8 mouse cellular contexts compared by ENCODE assay signal in genomic region chr16:31066344-31067098, GRCm38 (mm10). TPM values are rescaled to one million over a fixed set of nuclear protein-coding genes. Genes with fewer than 3 reads are reported as not detected.
DNase-seq lines count a peak whose midpoint lies in the region; ATAC-seq and TF ChIP-seq lines count a peak whose summit lies in the region.

No protein-coding gene starts in this region.

- H3K36me3 ChIP-seq in embryonic facial prominence, embryonic 13.5 days: no peaks in the 10 kb centered on the region
- no peaks in the 10 kb centered on the region; the same call in 1 of the 2 replicates for H3K36me3 ChIP-seq in intestine, postnatal 0 days (ENCODE audit: control insufficient read depth, insufficient read depth)
- H3K36me3 ChIP-seq in lung, embryonic 14.5 days (ENCODE audit: insufficient read depth): no peaks in the 10 kb centered on the region
- no peaks in the 10 kb centered on the region for H3K36me3 ChIP-seq in midbrain, embryonic 13.5 days

- H3K27ac ChIP-seq in layer of hippocampus, adult 2 months: peak overlapping the region; percentile 67
- H3K27ac ChIP-seq in embryonic facial prominence, embryonic 13.5 days: peak overlapping the region; percentile 48
- peak overlapping the region; percentile 57; the same call in 1 of the 2 replicates for H3K27ac ChIP-seq in intestine, postnatal 0 days (ENCODE audit: low read depth, low read length)
- peak overlapping the region; percentile 70 for H3K27ac ChIP-seq in lung, embryonic 14.5 days (ENCODE audit: low read depth)
- H3K27ac ChIP-seq in midbrain, embryonic 13.5 days: no peak overlapping the region

- no peak for ATAC-seq in embryonic facial prominence, embryonic 13.5 days (ENCODE audit: insufficient number of reproducible peaks, insufficient read depth, low FRiP score, low TSS enrichment, low read depth)
- ATAC-seq in intestine, postnatal 0 days: peak; percentile 39
- ATAC-seq in lung, embryonic 14.5 days (ENCODE audit: insufficient read depth): peak; percentile 24; the same call in 1 of the 2 replicates
- no peak for ATAC-seq in midbrain, embryonic 13.5 days

- no peak for TF ChIP-seq CTCF in layer of hippocampus, adult 2 months (conservative IDR thresholded peaks at IDR 0.05)
- peak; percentile 16; the same call in 1 of the 2 replicates for TF ChIP-seq CTCF in intestine, postnatal 0 days (IDR thresholded peaks at IDR 0.05; ENCODE audit: low read depth)
- TF ChIP-seq CTCF in lung, embryonic 14.5 days (IDR thresholded peaks at IDR 0.05; ENCODE audit: low read depth): no peak

- DNase-seq in layer of hippocampus, adult 2 months (ENCODE audit: low spot score in 2 of 2): no peak
- DNase-seq in layer of hippocampus, postnatal 25 days (ENCODE audit: extremely low spot score in 1 of 2, low spot score in 1 of 2): no peak
- peak; percentile 57 for DNase-seq in lung, embryonic 14.5 days
- peak; percentile 43 for DNase-seq in thymus, postnatal 14 days
- DNase-seq in frontal cortex, postnatal 36 days (ENCODE audit: low spot score in 2 of 2): no peak

- WGBS in embryonic facial prominence, embryonic 13.5 days: 54% methylated on average over 15 of the region's 15 CpGs
- WGBS in intestine, postnatal 0 days: 43% methylated on average over 15 of the region's 15 CpGs
- WGBS in lung, embryonic 14.5 days: 45% methylated on average over 15 of the region's 15 CpGs
- WGBS in midbrain, embryonic 13.5 days: 68% methylated on average over 15 of the region's 15 CpGs

- no peak overlapping the region for H3K4me2 ChIP-seq in embryonic facial prominence, embryonic 13.5 days
- no peak overlapping the region for H3K4me2 ChIP-seq in intestine, postnatal 0 days (replicated peaks; ENCODE audit: low read depth)
- H3K4me2 ChIP-seq in lung, embryonic 14.5 days: no peak overlapping the region
- no peak overlapping the region for H3K4me2 ChIP-seq in midbrain, embryonic 13.5 days (replicated peaks)

- peaks cover 43% of the 10 kb centered on the region for H3K4me1 ChIP-seq in embryonic facial prominence, embryonic 13.5 days
- peaks cover 6% of the 10 kb centered on the region; the same call in 1 of the 2 replicates for H3K4me1 ChIP-seq in intestine, postnatal 0 days (replicated peaks; ENCODE audit: control insufficient read depth, insufficient read depth, low read length)
- H3K4me1 ChIP-seq in lung, embryonic 14.5 days (ENCODE audit: insufficient read depth): no peaks in the 10 kb centered on the region; the same call in 1 of the 2 replicates
- peaks cover 20% of the 10 kb centered on the region for H3K4me1 ChIP-seq in midbrain, embryonic 13.5 days (replicated peaks)

- H3K9ac ChIP-seq in embryonic facial prominence, embryonic 13.5 days: no peak overlapping the region
- no peak overlapping the region for H3K9ac ChIP-seq in intestine, postnatal 0 days (ENCODE audit: low read depth, low read length)
- no peak overlapping the region for H3K9ac ChIP-seq in lung, embryonic 14.5 days
- H3K9ac ChIP-seq in midbrain, embryonic 13.5 days (replicated peaks): no peak overlapping the region

- no peaks in the 10 kb centered on the region for H3K27me3 ChIP-seq in embryonic facial prominence, embryonic 13.5 days
- H3K27me3 ChIP-seq in intestine, postnatal 0 days (replicated peaks; ENCODE audit: control insufficient read depth, insufficient read depth, low read length): no peaks in the 10 kb centered on the region
- no peaks in the 10 kb centered on the region for H3K27me3 ChIP-seq in lung, embryonic 14.5 days (ENCODE audit: insufficient read depth, low read length)
- H3K27me3 ChIP-seq in midbrain, embryonic 13.5 days: no peaks in the 10 kb centered on the region

- H3K4me3 ChIP-seq in layer of hippocampus, adult 2 months: no peak overlapping the region
- no peak overlapping the region for H3K4me3 ChIP-seq in embryonic facial prominence, embryonic 13.5 days
- H3K4me3 ChIP-seq in intestine, postnatal 0 days (ENCODE audit: low read depth, low read length): no peak overlapping the region
- no peak overlapping the region for H3K4me3 ChIP-seq in lung, embryonic 14.5 days (ENCODE audit: low read depth, low read length)
- H3K4me3 ChIP-seq in midbrain, embryonic 13.5 days (replicated peaks): no peak overlapping the region

- no peaks in the 10 kb centered on the region for H3K9me3 ChIP-seq in embryonic facial prominence, embryonic 13.5 days
- H3K9me3 ChIP-seq in intestine, postnatal 0 days (ENCODE audit: control insufficient read depth): no peaks in the 10 kb centered on the region
- no peaks in the 10 kb centered on the region for H3K9me3 ChIP-seq in lung, embryonic 14.5 days (ENCODE audit: low read depth, low read length)
- H3K9me3 ChIP-seq in midbrain, embryonic 13.5 days: no peaks in the 10 kb centered on the region

RNA-seq across cellular contexts. Expression of gene Xxylt1, which starts 14.7 kb away (rescaled TPM):
- total RNA-seq in layer of hippocampus, adult 2 months (2021): 10 to 100 TPM; 18.2 to 19.0 TPM
- 10 to 100 TPM; 20.0 to 21.6 TPM for total RNA-seq in layer of hippocampus, postnatal 25 days (2021)
- polyA plus RNA-seq in embryonic facial prominence, embryonic 13.5 days (2015; fragmentation: Nextera tagmentation; extraction: Ambion mirVana): 22.4 and 22.5 TPM in 2 replicates
- 14.3 and 17.1 TPM in 2 replicates for polyA plus RNA-seq in intestine, postnatal 0 days (2015; fragmentation: Nextera tagmentation; extraction: Ambion mirVana)
- 26.2 and 26.8 TPM in 2 replicates for polyA plus RNA-seq in lung, embryonic 14.5 days (2014; fragmentation: Nextera tagmentation; extraction: Ambion mirVana)
- polyA plus RNA-seq in midbrain, embryonic 13.5 days (2015; fragmentation: Nextera tagmentation; extraction: Ambion mirVana): 8.5 and 8.8 TPM in 2 replicates

Comparison
In these comparisons a context has a peak if more than half of its experiments do, and no peak if none do; other contexts are left out.
1. DNase-seq: peak in lung, embryonic 14.5 days (single experiment) and thymus, postnatal 14 days (single experiment); none in layer of hippocampus, adult 2 months (0 of 2), layer of hippocampus, postnatal 25 days (0 of 2) and frontal cortex, postnatal 36 days (0 of 2).
2. ATAC-seq: peak in intestine, postnatal 0 days (single experiment) and lung, embryonic 14.5 days (single experiment); none in embryonic facial prominence, embryonic 13.5 days (single experiment) and midbrain, embryonic 13.5 days (single experiment).